Mouse (Mus musculus): ENCODE data around the gene Recql5. TPM values are rescaled to one million over a fixed set of nuclear protein-coding genes. Genes with fewer than 3 reads are reported as not detected.

The Recql5 gene
- polyA plus RNA-seq, 1 experiment: 15.8 TPM

- H3K4me1 ChIP-seq (ENCODE audit: control insufficient read depth, insufficient read depth, low read length): no peaks in the 10 kb centered on the region
These were observed 14.2 kb downstream of the Recql5 start for GRCm38 (mm10) chr11:115919073-115919472.

GRCm38 (mm10) chr11:115918637-115919036 lies 14.6 kb downstream of the Recql5 start:
- no peak overlapping the region for H3K27ac ChIP-seq (ENCODE audit: insufficient read depth, low read length)
- no peaks in the 10 kb centered on the region for H3K4me1 ChIP-seq (ENCODE audit: control insufficient read depth, insufficient read depth, low read length)
- TF ChIP-seq POLR2A (IDR thresholded peaks at IDR 0.05; ENCODE audit: low read depth, low read length) (no peak), CTCF (IDR thresholded peaks at IDR 0.05; ENCODE audit: borderline replicate concordance, insufficient read depth, low read length) (no peak)
- no peak overlapping the region for H3K4me3 ChIP-seq (ENCODE audit: insufficient read depth, low read length)

More at GRCm38 (mm10) chr11:115919073-115919472, 14.2 kb downstream of the Recql5 start:
- TF ChIP-seq CTCF (IDR thresholded peaks at IDR 0.05; ENCODE audit: borderline replicate concordance, insufficient read depth, low read length) (no peak), POLR2A (IDR thresholded peaks at IDR 0.05; ENCODE audit: low read depth, low read length) (no peak)
- Histone ChIP-seq H3K27ac (ENCODE audit: insufficient read depth, low read length) (no peak overlapping the region), H3K4me3 (ENCODE audit: insufficient read depth, low read length) (no peak overlapping the region)

- no peak overlapping the region for H3K27ac ChIP-seq (ENCODE audit: insufficient read depth, low read length)
These were observed 16.7 kb downstream of the Recql5 start for GRCm38 (mm10) chr11:115916579-115916978.

GRCm38 (mm10) chr11:115911632-115912376 lies 21.5 kb downstream of the Recql5 start, which contains the start of gene Smim6:
Gene Smim6, plus strand, starts transcription at chr11:115912017.
- no peaks in the 10 kb centered on the region for H3K4me1 ChIP-seq (ENCODE audit: control insufficient read depth, insufficient read depth, low read length)
- TF ChIP-seq POLR2A (IDR thresholded peaks at IDR 0.05; ENCODE audit: low read depth, low read length) (no peak), CTCF (IDR thresholded peaks at IDR 0.05; ENCODE audit: borderline replicate concordance, insufficient read depth, low read length) (no peak)
- H3K27ac ChIP-seq (ENCODE audit: insufficient read depth, low read length): no peak within 1 kb of the TSS
- no peak within 1 kb of the TSS for H3K4me3 ChIP-seq (ENCODE audit: insufficient read depth, low read length)

More at GRCm38 (mm10) chr11:115916579-115916978, 16.7 kb downstream of the Recql5 start:
- Histone ChIP-seq H3K4me1 (ENCODE audit: control insufficient read depth, insufficient read depth, low read length) (no peaks in the 10 kb centered on the region), H3K4me3 (ENCODE audit: insufficient read depth, low read length) (no peak overlapping the region)
- TF ChIP-seq POLR2A (IDR thresholded peaks at IDR 0.05; ENCODE audit: low read depth, low read length) (no peak), CTCF (IDR thresholded peaks at IDR 0.05; ENCODE audit: borderline replicate concordance, insufficient read depth, low read length) (no peak)

- H3K27ac ChIP-seq (ENCODE audit: insufficient read depth, low read length): no peak overlapping the region
- no peak for TF ChIP-seq CTCF (IDR thresholded peaks at IDR 0.05; ENCODE audit: borderline replicate concordance, insufficient read depth, low read length)
- TF ChIP-seq POLR2A (IDR thresholded peaks at IDR 0.05; ENCODE audit: low read depth, low read length): no peak
- H3K4me1 ChIP-seq (ENCODE audit: control insufficient read depth, insufficient read depth, low read length): no peaks in the 10 kb centered on the region
- H3K4me3 ChIP-seq (ENCODE audit: insufficient read depth, low read length): no peak overlapping the region
These were observed 22.1 kb downstream of the Recql5 start for GRCm38 (mm10) chr11:115911134-115911561.

- no peaks in the 10 kb centered on the region for H3K4me1 ChIP-seq (ENCODE audit: control insufficient read depth, insufficient read depth, low read length)
- H3K27ac ChIP-seq (ENCODE audit: insufficient read depth, low read length): no peak overlapping the region
- no peak for TF ChIP-seq CTCF (IDR thresholded peaks at IDR 0.05; ENCODE audit: borderline replicate concordance, insufficient read depth, low read length)
- TF ChIP-seq POLR2A (IDR thresholded peaks at IDR 0.05; ENCODE audit: low read depth, low read length): no peak
- H3K4me3 ChIP-seq (ENCODE audit: insufficient read depth, low read length): no peak overlapping the region
These were observed 26.8 kb downstream of the Recql5 start for GRCm38 (mm10) chr11:115906521-115906920.

- TF ChIP-seq POLR2A (IDR thresholded peaks at IDR 0.05; ENCODE audit: low read depth, low read length): no peak
- TF ChIP-seq CTCF (IDR thresholded peaks at IDR 0.05; ENCODE audit: borderline replicate concordance, insufficient read depth, low read length): no peak
- Histone ChIP-seq H3K4me3 (ENCODE audit: insufficient read depth, low read length) (no peak overlapping the region), H3K27ac (ENCODE audit: insufficient read depth, low read length) (no peak overlapping the region), H3K4me1 (ENCODE audit: control insufficient read depth, insufficient read depth, low read length) (no peaks in the 10 kb centered on the region)
These were observed 27.2 kb downstream of the Recql5 start for GRCm38 (mm10) chr11:115906116-115906515.

- Histone ChIP-seq H3K27ac (ENCODE audit: insufficient read depth, low read length) (no peak overlapping the region), H3K4me1 (ENCODE audit: control insufficient read depth, insufficient read depth, low read length) (no peaks in the 10 kb centered on the region), H3K4me3 (ENCODE audit: insufficient read depth, low read length) (no peak overlapping the region)
- TF ChIP-seq CTCF (IDR thresholded peaks at IDR 0.05; ENCODE audit: borderline replicate concordance, insufficient read depth, low read length): no peak
- no peak for TF ChIP-seq POLR2A (IDR thresholded peaks at IDR 0.05; ENCODE audit: low read depth, low read length)
These were observed 28.1 kb downstream of the Recql5 start for GRCm38 (mm10) chr11:115904956-115905790.

GRCm38 (mm10) chr11:115904231-115904955 lies 28.9 kb downstream of the Recql5 start:
- no peaks in the 10 kb centered on the region for H3K4me1 ChIP-seq (ENCODE audit: control insufficient read depth, insufficient read depth, low read length)
- H3K27ac ChIP-seq (ENCODE audit: insufficient read depth, low read length): no peak overlapping the region
- no peak overlapping the region for H3K4me3 ChIP-seq (ENCODE audit: insufficient read depth, low read length)
- TF ChIP-seq POLR2A (IDR thresholded peaks at IDR 0.05; ENCODE audit: low read depth, low read length) (no peak), CTCF (IDR thresholded peaks at IDR 0.05; ENCODE audit: borderline replicate concordance, insufficient read depth, low read length) (no peak)

All from embryonic fibroblast, embryonic 13.5 days (primary cell).